Mouse (Mus musculus) heart, embryonic 14.5 days (tissue): ENCODE data around the gene Zdhhc17. TPM values are rescaled to one million over a fixed set of nuclear protein-coding genes. Genes with fewer than 3 reads are reported as not detected.

Experiments used
- ATAC-seq: fragments of 200-750 bp; cut with Nextera tagmentation; 2 replicates; pipeline ENCODE4 v1.8.0; 2017; ENCODE audit warnings: low read depth, moderate TSS enrichment; ENCODE audit not compliant: insufficient number of reproducible peaks, insufficient read depth, low FRiP score
- H3K27ac ChIP-seq, 2 experiments: fragments of 200-500 bp in 1 of 2; fragments of 300-500 bp in 1 of 2; sonication (generic) in 1 of 2; replicated peaks in 1 of 2; 2 replicates each; pipeline ENCODE4 v1.5.1; 2012 to 2014; ENCODE audit warnings: low read depth in 2 of 2, low read length in 2 of 2, control low read depth in 1 of 2, mild to moderate bottlenecking in 1 of 2, mixed read lengths in 1 of 2; ENCODE audit not compliant: control insufficient read depth in 1 of 2, insufficient read depth in 1 of 2
- H3K27me3 ChIP-seq: fragments of 300-500 bp; sonication (generic); 2 replicates; pipeline ENCODE4 v1.6.1; 2014; ENCODE audit warnings: mild to moderate bottlenecking, low read length, control low read depth; ENCODE audit not compliant: control insufficient read depth, insufficient read depth
- H3K36me3 ChIP-seq: fragments of 300-500 bp; sonication (generic); 2 replicates; pipeline ENCODE4 v1.6.1; 2014; ENCODE audit warnings: mild to moderate bottlenecking, control low read depth, low read length, mixed read lengths; ENCODE audit not compliant: control insufficient read depth, insufficient read depth
- H3K4me1 ChIP-seq, 2 experiments: fragments of 200-500 bp in 1 of 2; fragments of 300-500 bp in 1 of 2; sonication (generic) in 1 of 2; 2 replicates each; pipeline ENCODE4 v1.6.1; 2012 to 2014; ENCODE audit warnings: low read length in 2 of 2, control low read depth in 1 of 2, mixed read lengths in 1 of 2; ENCODE audit not compliant: control insufficient read depth in 2 of 2, insufficient read depth in 2 of 2
- H3K4me2 ChIP-seq: fragments of 300-500 bp; sonication (generic); 2 replicates; pipeline ENCODE4 v1.6.1; 2014; ENCODE audit warnings: mild to moderate bottlenecking, low read length
- H3K4me3 ChIP-seq, 2 experiments: fragments of 200-500 bp in 1 of 2; fragments of 300-500 bp in 1 of 2; sonication (generic) in 1 of 2; 2 replicates each; pipeline ENCODE4 v1.5.1; 2012 to 2014; ENCODE audit warnings: low read length in 2 of 2, mild to moderate bottlenecking in 2 of 2, control low read depth in 1 of 2, low read depth in 1 of 2, moderate library complexity in 1 of 2; ENCODE audit not compliant: control insufficient read depth in 1 of 2, insufficient read depth in 1 of 2
- H3K9ac ChIP-seq: fragments of 300-500 bp; sonication (generic); 2 replicates; pipeline ENCODE4 v1.6.1; 2014; ENCODE audit warnings: mild to moderate bottlenecking, low read length
- H3K9me3 ChIP-seq: fragments of 300-500 bp; sonication (generic); 2 replicates; pipeline ENCODE4 v1.6.1; 2016; ENCODE audit warnings: low read length, control low read depth; ENCODE audit not compliant: control insufficient read depth
- WGBS: fragments of 180-500 bp; shearing (Covaris S2); extraction: QIAGEN DNeasy Blood & Tissue Kit; methylation state at CpG from one replicate; pipeline ENCODE4 v1.1.7; 2014; 5-methylcytosine and 5-hydroxymethylcytosine counted together
- polyA plus RNA-seq: library from polyadenylated mRNA; unstranded; fragments of >200 nt; fragmentation: Nextera tagmentation; extraction: Ambion mirVana; gene quantifications from 2 replicates; pipeline ENCODE4 v1.2.1, GENCODE M21; 2014

Zdhhc17 gene
- polyA plus RNA-seq, 1 experiment from 2014 or later: 23.4 TPM

DNA sequence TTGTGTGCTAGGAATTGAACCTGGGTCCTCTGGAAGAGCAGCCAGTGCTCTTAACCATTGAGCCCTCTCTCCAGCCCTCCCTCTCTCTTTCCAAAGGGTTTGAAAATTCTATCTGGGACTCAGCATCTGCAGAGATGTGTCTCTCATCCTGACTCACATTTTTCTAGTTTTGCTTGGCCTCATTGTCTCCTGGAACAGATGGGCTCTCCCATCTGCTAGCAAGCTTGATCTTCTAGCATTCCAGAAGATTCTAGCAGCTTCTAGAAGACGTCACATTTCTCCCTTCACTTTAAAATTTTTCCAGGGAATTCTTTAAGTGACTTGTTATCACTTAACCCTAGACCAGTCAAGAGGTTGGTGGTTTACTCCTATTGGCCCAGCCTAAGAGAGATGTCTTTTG, 26.9 kb upstream of the Zdhhc17 start:
- no peak for ATAC-seq
- Histone ChIP-seq H3K9me3 (0 out of 2 replicates have a peak, but pooled peaks cover under 1% of the 10 kb centered on the region), H3K9ac (no peak overlapping the region), H3K27ac (no peak overlapping the region), H3K4me2 (no peak overlapping the region), H3K4me1 (no peaks in the 10 kb centered on the region; a peak in 1 of 4 replicates), H3K4me3 (no peak overlapping the region), H3K27me3 (no peaks in the 10 kb centered on the region), H3K36me3 (no peaks in the 10 kb centered on the region)
- WGBS: 14% methylated on average over 1 of the region's 1 CpGs

DNA sequence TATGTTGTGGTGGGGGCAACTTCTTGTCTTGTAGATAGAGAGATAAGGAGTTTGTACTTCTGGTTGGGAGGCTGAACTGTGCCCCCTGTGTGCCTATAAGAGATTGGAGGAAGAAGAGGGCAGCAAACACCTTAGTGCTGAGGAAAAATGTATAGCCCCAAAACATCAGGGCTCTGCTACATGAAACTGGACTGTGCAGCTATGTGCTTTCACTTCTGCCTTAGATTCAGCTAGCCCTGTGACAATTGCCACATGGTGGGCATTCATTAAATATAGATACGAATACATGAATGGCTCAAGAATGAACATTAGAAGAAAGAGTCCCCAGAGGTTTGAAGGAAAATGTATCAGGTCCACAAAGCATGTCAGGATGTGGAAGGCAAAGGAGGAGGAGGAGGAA, 25.2 kb upstream of the Zdhhc17 start:
- no peaks in the 10 kb centered on the region for H3K36me3 ChIP-seq
- no peak overlapping the region for H3K9ac ChIP-seq
- no peaks in the 10 kb centered on the region for H3K9me3 ChIP-seq
- no peak overlapping the region for H3K4me3 ChIP-seq
- no peak overlapping the region for H3K27ac ChIP-seq
- no peaks in the 10 kb centered on the region for H3K27me3 ChIP-seq
- 77% methylated on average over 1 of the region's 1 CpGs for WGBS
- H3K4me2 ChIP-seq: no peak overlapping the region
- peaks cover 0 to 3% of the 10 kb centered on the region in 2 experiments; a peak in 3 of 4 replicates for H3K4me1 ChIP-seq
- no peak for ATAC-seq

DNA sequence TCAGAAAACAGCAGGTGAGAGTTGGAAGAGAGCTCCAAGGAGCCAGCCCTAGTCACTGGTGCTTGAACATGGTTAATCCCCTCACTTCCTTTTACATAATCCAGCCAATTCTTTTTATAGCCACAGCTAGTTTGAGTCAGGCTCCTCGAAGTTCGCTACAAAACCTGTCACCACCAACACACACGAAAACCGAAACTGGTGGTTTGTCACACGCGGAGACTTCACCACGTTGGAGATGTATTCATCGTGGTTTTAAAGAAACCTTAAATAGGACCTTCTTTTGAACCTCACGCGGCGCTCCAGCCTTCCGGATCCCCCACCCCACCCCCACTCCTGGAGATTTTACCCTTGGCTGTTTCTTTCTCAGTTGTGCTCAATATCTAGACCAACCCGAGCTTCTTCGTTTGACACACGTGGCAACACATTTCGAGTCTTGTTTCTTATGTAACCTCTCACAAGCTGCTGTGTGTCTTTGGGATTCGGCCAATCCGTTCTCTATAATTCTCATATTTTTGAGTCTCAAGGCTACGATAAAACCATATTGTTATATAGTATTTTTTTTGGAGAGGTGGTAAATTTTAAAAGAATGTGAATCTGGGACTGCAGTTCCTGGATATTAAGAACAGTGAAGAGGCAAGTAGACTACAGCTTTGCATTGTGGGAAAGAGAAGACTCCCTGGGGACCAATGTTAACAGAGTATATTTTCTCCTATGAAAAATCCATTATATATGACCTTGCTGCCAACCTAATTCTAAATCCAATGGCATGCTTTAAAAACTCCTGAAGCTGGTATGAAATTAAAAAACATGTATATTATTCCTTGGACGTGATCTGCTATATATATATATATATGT, 21.8 kb upstream of the Zdhhc17 start:
- WGBS: 27% methylated on average over 20 of the region's 20 CpGs

DNA sequence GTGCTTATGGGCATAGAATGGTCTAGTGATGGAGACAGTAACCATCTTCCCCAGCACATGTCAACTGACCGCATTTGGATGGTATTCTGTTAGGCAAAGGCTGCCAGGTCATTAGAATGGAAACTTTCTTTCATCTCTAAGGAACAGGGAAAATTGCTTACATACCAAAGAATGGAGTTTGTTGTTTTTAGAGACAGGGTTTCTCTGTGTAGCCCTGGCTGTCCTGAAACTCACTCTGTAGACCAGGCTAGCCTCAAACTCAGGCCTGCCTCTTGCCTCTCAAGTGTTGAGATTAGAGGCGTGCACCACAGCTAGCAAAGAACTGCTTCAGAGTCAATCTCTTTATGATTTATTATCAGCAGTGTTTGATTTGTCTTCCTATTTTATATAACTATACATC, 20.9 kb upstream of the Zdhhc17 start:
- 73% methylated on average over 2 of the region's 2 CpGs for WGBS
- Histone ChIP-seq H3K27me3 (no peaks in the 10 kb centered on the region), H3K4me1 (peaks cover 6 to 8% of the 10 kb centered on the region in 2 experiments), H3K9ac (no peak overlapping the region), H3K27ac (no peak overlapping the region), H3K36me3 (no peaks in the 10 kb centered on the region), H3K4me3 (no peak overlapping the region), H3K9me3 (no peaks in the 10 kb centered on the region), H3K4me2 (no peak overlapping the region)
- ATAC-seq: no peak

More for the DNA sequence above, 21.8 kb upstream of the Zdhhc17 start:
- no peaks in the 10 kb centered on the region for H3K36me3 ChIP-seq
- no peaks in the 10 kb centered on the region for H3K27me3 ChIP-seq
- peak overlapping the region; percentile 63 for H3K9ac ChIP-seq
- peak overlapping the region; percentile 41 to 51 for H3K4me3 ChIP-seq
- no peak for ATAC-seq
- H3K4me1 ChIP-seq: peaks cover 6 to 8% of the 10 kb centered on the region in 2 experiments
- no peaks in the 10 kb centered on the region for H3K9me3 ChIP-seq
- H3K27ac ChIP-seq: peak overlapping the region; percentile 10 to 49; a peak in 2 of 4 replicates
- peak overlapping the region; percentile 69 for H3K4me2 ChIP-seq

DNA sequence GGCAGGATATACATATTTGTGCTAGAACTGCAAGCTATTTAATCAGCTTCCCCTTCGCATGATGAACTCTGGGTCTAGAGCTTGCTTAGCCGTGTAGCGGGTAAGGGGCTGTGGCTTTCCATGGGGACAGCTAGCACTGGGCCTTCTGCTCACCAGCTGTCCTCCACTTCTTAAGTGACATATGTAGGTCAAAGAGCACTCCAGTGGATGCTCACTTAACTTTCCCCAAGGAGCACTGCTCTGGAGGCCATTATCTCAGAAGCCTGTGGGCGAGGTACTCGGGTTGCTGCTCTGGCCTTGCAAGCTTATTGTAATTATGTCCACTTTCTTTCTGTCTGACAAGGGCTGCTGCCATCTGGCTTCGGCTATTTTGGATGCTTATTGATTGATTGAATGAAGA, 16.2 kb upstream of the Zdhhc17 start:
- no peaks in the 10 kb centered on the region for H3K9me3 ChIP-seq
- no peak for ATAC-seq
- no peaks in the 10 kb centered on the region for H3K27me3 ChIP-seq
- no peak overlapping the region for H3K4me3 ChIP-seq
- H3K4me1 ChIP-seq: peaks cover 2 to 8% of the 10 kb centered on the region in 2 experiments; a peak in 2 of 4 replicates
- H3K36me3 ChIP-seq: no peaks in the 10 kb centered on the region
- H3K9ac ChIP-seq: no peak overlapping the region
- H3K27ac ChIP-seq: no peak overlapping the region
- WGBS: 70% methylated on average over 6 of the region's 6 CpGs
- no peak overlapping the region for H3K4me2 ChIP-seq

DNA sequence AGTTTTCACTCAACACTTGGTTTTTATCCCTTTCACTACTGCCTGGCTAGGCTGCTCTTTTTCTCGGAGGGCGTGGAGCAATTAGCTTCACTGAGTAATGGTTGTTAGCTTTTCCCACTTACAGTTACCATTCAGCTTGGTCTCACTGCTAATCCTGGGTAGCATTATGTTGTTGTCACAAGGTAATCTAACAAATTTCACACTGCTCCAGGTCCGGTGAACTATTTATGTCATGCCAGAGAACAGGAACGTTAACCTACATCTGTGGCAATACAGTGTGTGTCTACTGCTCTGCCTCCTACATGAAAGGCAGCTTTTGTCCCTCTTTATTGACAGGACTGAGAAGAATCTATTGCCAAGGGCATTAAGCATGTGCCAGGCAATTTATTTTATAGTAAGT, 14.8 kb upstream of the Zdhhc17 start:
- Histone ChIP-seq H3K9me3 (no peaks in the 10 kb centered on the region), H3K4me3 (no peak overlapping the region), H3K36me3 (no peaks in the 10 kb centered on the region), H3K4me1 (peaks cover 2 to 8% of the 10 kb centered on the region in 2 experiments; a peak in 2 of 4 replicates), H3K9ac (no peak overlapping the region), H3K27ac (no peak overlapping the region), H3K27me3 (no peaks in the 10 kb centered on the region), H3K4me2 (no peak overlapping the region)
- no peak for ATAC-seq
- WGBS: 44% methylated on average over 4 of the region's 4 CpGs

DNA sequence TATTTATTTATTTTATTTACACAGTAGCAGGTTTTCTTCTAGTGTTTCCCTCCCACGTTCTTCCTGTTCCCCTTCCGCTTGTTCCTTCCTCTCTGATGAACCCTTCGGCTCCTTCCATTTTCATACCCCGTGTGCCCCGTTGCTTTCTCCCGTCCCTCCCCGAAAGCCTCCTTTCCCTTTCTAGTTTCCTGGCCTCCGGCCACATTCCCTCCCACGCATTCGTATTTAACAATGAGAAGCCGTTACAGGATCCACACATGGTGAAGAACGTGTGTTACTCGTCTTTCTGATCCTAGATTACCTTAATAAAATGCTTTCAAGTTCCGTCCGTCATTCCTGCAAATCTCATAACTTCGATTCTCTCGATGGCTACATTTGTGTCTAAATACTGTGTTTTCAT, 4.5 kb upstream of the Zdhhc17 start:
- Histone ChIP-seq H3K4me3 (no peak overlapping the region), H3K27ac (no peak overlapping the region), H3K4me1 (0 out of 4 replicates have a peak, but pooled peaks cover 0 to 3% of the 10 kb centered on the region in 2 experiments), H3K27me3 (no peaks in the 10 kb centered on the region), H3K4me2 (no peak overlapping the region), H3K9ac (no peak overlapping the region), H3K9me3 (no peaks in the 10 kb centered on the region; the same call in 1 of the 2 replicates), H3K36me3 (no peaks in the 10 kb centered on the region)
- ATAC-seq: no peak
- WGBS: 71% methylated on average over 17 of the region's 17 CpGs
